Mouse (Mus musculus) forebrain, embryonic 16.5 days (tissue): ENCODE data around the gene Kifap3. TPM values are rescaled to one million over a fixed set of nuclear protein-coding genes. Genes with fewer than 3 reads are reported as not detected.

Experiments used
- ATAC-seq: fragments of 200-750 bp; cut with Nextera tagmentation; 2 replicates; pipeline ENCODE4 v1.8.0; 2017; ENCODE audit warnings: mild to moderate bottlenecking, moderate library complexity
- H3K27ac ChIP-seq: fragments of 300-500 bp; sonication (generic); 2 replicates; pipeline ENCODE4 v1.5.1; 2014; ENCODE audit warnings: low read length, control low read depth
- H3K27me3 ChIP-seq: fragments of 300-500 bp; sonication (generic); replicated peaks from 2 replicates; pipeline ENCODE4 v1.6.1; 2014; ENCODE audit warnings: low read length; ENCODE audit not compliant: control insufficient read depth, insufficient read depth
- H3K36me3 ChIP-seq: fragments of 300-500 bp; sonication (generic); 2 replicates; pipeline ENCODE4 v1.6.1; 2014; ENCODE audit not compliant: control insufficient read depth, insufficient read depth
- H3K4me1 ChIP-seq: fragments of 300-500 bp; sonication (generic); replicated peaks from 2 replicates; pipeline ENCODE4 v1.6.1; 2014; ENCODE audit warnings: low read length; ENCODE audit not compliant: control insufficient read depth, insufficient read depth
- H3K4me2 ChIP-seq: fragments of 300-500 bp; sonication (generic); 2 replicates; pipeline ENCODE4 v1.6.1; 2014; ENCODE audit warnings: mild to moderate bottlenecking, low read length, control low read depth
- H3K4me3 ChIP-seq: fragments of 300-500 bp; sonication (generic); replicated peaks from 2 replicates; pipeline ENCODE4 v1.5.1; 2014; ENCODE audit warnings: mild to moderate bottlenecking, low read length, control low read depth
- H3K9ac ChIP-seq: fragments of 300-500 bp; sonication (generic); replicated peaks from 2 replicates; pipeline ENCODE4 v1.6.1; 2014; ENCODE audit warnings: low read depth, low read length, control low read depth
- H3K9me3 ChIP-seq: fragments of 300-500 bp; sonication (generic); 2 replicates; pipeline ENCODE4 v1.6.1; 2016; ENCODE audit warnings: low read length; ENCODE audit not compliant: control insufficient read depth
- WGBS: fragments of 180-500 bp; shearing (Covaris S2); extraction: QIAGEN DNeasy Blood & Tissue Kit; methylation state at CpG from one replicate; pipeline ENCODE4 v1.1.7; 2014; 5-methylcytosine and 5-hydroxymethylcytosine counted together
- polyA plus RNA-seq: library from polyadenylated mRNA; unstranded; fragments of >200 nt; fragmentation: Nextera tagmentation; extraction: Ambion mirVana; gene quantifications from 2 replicates; pipeline ENCODE4 v1.2.1, GENCODE M21; 2015

Kifap3 gene
- polyA plus RNA-seq, 1 experiment from 2014 or later: 120 TPM

DNA sequence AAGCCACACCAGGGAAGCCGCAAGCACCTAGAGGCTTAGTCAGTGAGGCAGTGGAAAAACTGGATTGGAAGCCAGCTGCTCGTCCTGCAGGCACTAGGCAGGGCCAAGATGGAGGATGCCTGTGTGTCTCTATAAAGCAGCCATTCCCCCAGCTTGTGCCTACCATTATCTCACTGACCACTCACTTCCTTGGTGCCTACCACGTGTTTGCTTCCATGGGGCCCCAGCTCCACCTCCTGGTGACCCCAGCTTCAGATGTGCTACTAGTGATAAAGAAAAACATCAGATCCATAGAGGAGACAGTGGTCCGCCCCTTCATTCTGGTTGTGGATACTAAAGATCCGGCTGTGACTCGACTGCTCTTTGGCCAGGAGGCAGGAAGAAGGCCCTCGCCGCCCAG, 152.4 kb downstream of the Kifap3 start:
- H3K4me3 ChIP-seq: no peak overlapping the region
- H3K36me3 ChIP-seq: peaks cover 16% of the 10 kb centered on the region; the same call in 1 of the 2 replicates
- no peaks in the 10 kb centered on the region for H3K27me3 ChIP-seq
- ATAC-seq: no peak
- peaks cover 14% of the 10 kb centered on the region for H3K4me1 ChIP-seq
- no peak overlapping the region for H3K9ac ChIP-seq
- H3K27ac ChIP-seq: no peak overlapping the region
- 86% methylated on average over 8 of the region's 8 CpGs for WGBS
- H3K4me2 ChIP-seq: no peak overlapping the region
- H3K9me3 ChIP-seq: no peaks in the 10 kb centered on the region

DNA sequence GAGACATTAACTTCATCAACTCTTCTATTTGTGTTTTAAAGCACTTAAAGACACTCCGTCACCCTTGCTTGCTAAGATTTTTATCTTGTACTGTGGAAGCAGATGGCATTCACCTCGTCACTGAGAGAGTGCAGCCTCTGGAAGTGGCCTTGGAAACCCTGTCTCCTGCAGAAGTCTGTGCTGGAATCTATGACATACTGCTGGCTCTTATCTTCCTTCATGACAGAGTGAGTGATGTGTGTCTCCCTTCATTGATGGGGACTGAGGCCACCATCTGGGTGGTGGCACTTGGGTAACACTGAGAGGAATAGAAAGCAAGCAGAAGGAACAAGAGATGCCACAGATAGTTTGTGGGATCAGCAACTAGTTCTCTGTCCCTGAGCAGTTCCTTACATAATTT, 155.2 kb downstream of the Kifap3 start:
- Histone ChIP-seq H3K9me3 (no peaks in the 10 kb centered on the region), H3K36me3 (peaks cover 25% of the 10 kb centered on the region; the same call in 1 of the 2 replicates), H3K4me3 (no peak overlapping the region), H3K4me2 (no peak overlapping the region), H3K27me3 (no peaks in the 10 kb centered on the region), H3K9ac (no peak overlapping the region), H3K27ac (no peak overlapping the region), H3K4me1 (peaks cover 8% of the 10 kb centered on the region)
- ATAC-seq: no peak
- 86% methylated on average over 2 of the region's 2 CpGs for WGBS

DNA sequence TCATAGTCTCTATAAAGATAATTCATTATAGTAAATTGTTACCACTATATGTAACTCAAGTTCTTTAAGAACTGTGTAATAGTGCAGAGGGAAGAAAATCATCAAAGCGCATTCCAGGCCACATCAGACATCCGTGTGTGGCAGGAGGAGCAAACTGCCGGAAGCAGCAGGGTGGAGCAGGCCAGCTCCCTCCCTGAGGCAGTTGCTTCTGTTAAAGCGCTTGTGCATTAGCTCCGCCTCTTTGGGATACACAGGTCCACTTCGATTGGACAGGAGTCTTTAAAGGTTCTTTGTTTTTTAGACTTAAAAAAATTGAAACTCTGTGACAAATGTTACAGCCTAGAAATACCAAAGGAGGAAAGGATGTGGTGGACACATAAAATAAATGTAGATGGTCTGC, 162.7 kb downstream of the Kifap3 start:
- H3K27ac ChIP-seq: no peak overlapping the region
- no peaks in the 10 kb centered on the region for H3K4me1 ChIP-seq
- H3K27me3 ChIP-seq: no peaks in the 10 kb centered on the region
- no peak for ATAC-seq
- no peak overlapping the region for H3K9ac ChIP-seq
- no peak overlapping the region for H3K4me2 ChIP-seq
- H3K9me3 ChIP-seq: no peaks in the 10 kb centered on the region
- 78% methylated on average over 6 of the region's 6 CpGs for WGBS
- peaks cover 41% of the 10 kb centered on the region for H3K36me3 ChIP-seq
- H3K4me3 ChIP-seq: no peak overlapping the region

DNA sequence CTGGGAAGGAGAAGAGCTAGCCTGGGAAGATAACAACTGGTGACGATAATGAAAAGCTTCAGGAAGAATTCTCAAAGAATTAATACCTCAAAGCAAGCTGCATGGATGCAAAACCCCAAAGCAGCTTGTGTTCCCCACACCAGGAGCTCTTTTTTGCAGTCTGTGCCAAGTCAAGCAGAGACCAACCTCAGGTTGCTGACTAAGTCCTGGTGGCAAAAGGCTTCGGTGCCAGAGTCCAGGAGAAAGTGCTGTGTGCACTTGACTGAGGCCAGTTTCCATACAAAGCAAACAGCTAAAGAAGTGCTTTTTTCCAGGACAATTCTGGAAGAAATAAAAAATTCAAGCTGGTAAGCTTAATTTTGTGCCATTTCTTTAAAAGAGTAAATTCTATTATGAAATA, 174.0 kb downstream of the Kifap3 start:
- Histone ChIP-seq H3K27ac (no peak overlapping the region), H3K4me1 (no peaks in the 10 kb centered on the region), H3K4me2 (no peak overlapping the region), H3K4me3 (no peak overlapping the region), H3K36me3 (peaks cover 34% of the 10 kb centered on the region), H3K27me3 (no peaks in the 10 kb centered on the region), H3K9me3 (no peaks in the 10 kb centered on the region), H3K9ac (no peak overlapping the region)
- ATAC-seq: no peak
- 83% methylated on average over 2 of the region's 2 CpGs for WGBS

DNA sequence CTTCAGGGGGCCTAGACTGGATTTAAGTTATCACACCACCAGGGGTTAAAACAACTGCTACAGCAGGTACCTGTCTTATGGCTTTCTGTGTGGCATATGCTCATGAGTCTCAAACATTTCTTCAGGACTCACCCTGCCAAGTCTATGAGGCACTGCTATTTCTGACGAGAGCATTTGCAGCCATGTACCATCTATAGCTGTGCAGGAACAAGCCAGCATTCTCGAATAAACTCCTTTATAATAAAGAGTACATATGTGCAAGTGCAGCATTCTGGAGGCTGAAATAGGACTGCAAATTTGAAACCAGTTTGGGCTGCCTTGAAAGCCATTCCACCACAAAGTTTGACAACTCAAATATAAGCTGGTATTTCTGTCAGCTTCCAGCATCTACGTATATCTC, 178.7 kb downstream of the Kifap3 start:
- no peaks in the 10 kb centered on the region for H3K27me3 ChIP-seq
- no peak overlapping the region for H3K9ac ChIP-seq
- no peak overlapping the region for H3K27ac ChIP-seq
- H3K9me3 ChIP-seq: no peaks in the 10 kb centered on the region
- H3K4me3 ChIP-seq: no peak overlapping the region
- 87% methylated on average over 3 of the region's 3 CpGs for WGBS
- no peaks in the 10 kb centered on the region for H3K4me1 ChIP-seq
- ATAC-seq: no peak
- no peak overlapping the region for H3K4me2 ChIP-seq
- H3K36me3 ChIP-seq: peaks cover 11% of the 10 kb centered on the region

DNA sequence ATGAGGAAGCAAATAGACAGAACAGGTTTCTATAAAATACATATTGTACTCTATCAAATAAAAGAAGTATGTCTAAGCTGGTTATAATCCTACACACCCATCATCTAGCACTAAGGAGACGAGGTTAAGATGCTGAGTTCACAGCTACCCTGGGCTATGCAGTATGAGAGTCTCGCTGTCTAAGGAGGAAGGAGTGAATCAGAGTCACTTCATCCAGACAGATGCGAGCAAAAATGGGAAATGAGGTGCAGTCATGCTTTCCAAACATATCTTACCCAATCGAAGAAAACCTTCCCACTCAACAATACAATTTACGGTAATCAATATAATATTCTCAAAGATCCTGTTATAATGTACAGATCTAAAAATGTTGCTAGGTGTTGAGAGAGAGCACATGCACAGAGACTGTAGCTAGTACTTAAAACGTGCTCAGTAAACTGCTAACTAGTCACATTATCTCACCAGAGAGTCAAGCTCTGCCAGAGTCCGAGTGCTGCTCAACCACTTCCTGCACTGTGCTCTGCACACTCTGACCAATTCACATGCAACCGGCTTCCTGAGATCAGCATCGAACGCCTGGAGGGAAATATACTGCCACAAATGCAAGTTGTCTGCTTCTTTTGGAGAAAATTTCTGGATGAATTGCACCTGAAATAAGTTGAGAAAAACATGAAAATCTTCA, 184.8 kb downstream of the Kifap3 start:
- 94% methylated on average over 10 of the region's 10 CpGs for WGBS
- Histone ChIP-seq H3K4me3 (no peak overlapping the region), H3K9me3 (no peaks in the 10 kb centered on the region), H3K4me2 (no peak overlapping the region), H3K27me3 (no peaks in the 10 kb centered on the region), H3K9ac (no peak overlapping the region), H3K4me1 (no peaks in the 10 kb centered on the region), H3K27ac (no peak overlapping the region), H3K36me3 (no peaks in the 10 kb centered on the region; the same call in 1 of the 2 replicates)
- no peak for ATAC-seq

Other genes with a start within 250 kb of the Kifap3 start
- 0.91 and 0.98 TPM in 2 replicates for gene Mettl11b, start 54.4 kb upstream of the Kifap3 start, polyA plus RNA-seq
- 19.2 and 20.7 TPM in 2 replicates for gene Scyl3, start 149.5 kb downstream of the Kifap3 start, polyA plus RNA-seq
- 9.6 and 10.5 TPM in 2 replicates for gene BC055324, start 215.2 kb downstream of the Kifap3 start, polyA plus RNA-seq
- gene Mettl18, start 215.3 kb downstream of the Kifap3 start, polyA plus RNA-seq: 8.3 and 8.5 TPM in 2 replicates